Mouse (Mus musculus) erythroblast, adult 5-6 weeks (primary cell): ENCODE results near the gene Abhd14a. TPM values are rescaled to one million over a fixed set of nuclear protein-coding genes. Genes with fewer than 3 reads are reported as not detected.

Source experiments
- ATAC-seq: replicated peaks from 2 replicates; pipeline ENCODE4 v1.8.0; 2016; ENCODE audit warnings: moderate number of reproducible peaks, mild to moderate bottlenecking, moderate TSS enrichment, inconsistent platforms; ENCODE audit not compliant: poor library complexity, low FRiP score, severe bottlenecking
- total RNA-seq, 2 experiments: library from RNA; stranded (forward) in 1 of 2; stranded (reverse) in 1 of 2; fragments of 150-400 nt in 1 of 2; fragments of 200-764, 138-1000 nt in 1 of 2; gene quantifications; 2 replicates each; pipeline versions ENCODE4 v1.2.3 to v1.2.4; 2015 to 2017; ENCODE audit warnings: low replicate concordance in 2 of 2

Gene Abhd14a
- total RNA-seq, 2 experiments from 2014 or later, result 0.77 to 3.2 TPM

DNA sequence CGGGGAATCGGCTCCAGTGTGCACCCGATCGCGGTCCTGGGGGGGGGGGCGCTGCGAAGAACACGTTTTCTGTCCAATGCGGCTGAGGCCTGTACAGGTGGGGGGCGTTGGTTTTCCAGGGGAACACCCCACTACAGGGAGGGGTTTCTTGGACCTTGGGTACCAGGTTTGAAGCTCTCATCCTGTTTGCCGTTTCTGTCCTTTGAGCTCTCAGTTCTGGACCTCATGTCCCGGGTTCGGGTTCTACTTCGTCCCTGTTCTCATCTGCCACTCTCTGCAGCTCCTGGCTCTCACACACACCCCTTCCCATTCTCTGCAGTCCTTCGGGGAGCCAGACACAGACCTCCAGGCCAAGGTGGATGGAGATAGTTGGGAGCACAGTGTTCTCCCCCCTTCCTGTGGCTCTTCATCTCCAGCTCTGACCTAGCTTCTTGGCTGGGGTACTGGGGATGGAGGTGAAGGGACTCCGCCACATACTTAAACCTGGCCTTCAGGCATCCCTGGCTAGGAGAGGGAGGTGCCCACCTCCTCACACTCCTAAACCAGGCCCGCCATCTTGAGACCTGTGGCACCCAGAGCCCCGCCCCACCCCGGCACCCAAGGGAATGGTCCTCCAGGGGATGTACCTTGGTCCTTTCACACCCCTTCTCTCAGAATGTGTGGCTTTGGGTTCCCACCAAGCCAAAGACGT, 6.7 kb upstream of the Abhd14a start:
- no peak for ATAC-seq

DNA sequence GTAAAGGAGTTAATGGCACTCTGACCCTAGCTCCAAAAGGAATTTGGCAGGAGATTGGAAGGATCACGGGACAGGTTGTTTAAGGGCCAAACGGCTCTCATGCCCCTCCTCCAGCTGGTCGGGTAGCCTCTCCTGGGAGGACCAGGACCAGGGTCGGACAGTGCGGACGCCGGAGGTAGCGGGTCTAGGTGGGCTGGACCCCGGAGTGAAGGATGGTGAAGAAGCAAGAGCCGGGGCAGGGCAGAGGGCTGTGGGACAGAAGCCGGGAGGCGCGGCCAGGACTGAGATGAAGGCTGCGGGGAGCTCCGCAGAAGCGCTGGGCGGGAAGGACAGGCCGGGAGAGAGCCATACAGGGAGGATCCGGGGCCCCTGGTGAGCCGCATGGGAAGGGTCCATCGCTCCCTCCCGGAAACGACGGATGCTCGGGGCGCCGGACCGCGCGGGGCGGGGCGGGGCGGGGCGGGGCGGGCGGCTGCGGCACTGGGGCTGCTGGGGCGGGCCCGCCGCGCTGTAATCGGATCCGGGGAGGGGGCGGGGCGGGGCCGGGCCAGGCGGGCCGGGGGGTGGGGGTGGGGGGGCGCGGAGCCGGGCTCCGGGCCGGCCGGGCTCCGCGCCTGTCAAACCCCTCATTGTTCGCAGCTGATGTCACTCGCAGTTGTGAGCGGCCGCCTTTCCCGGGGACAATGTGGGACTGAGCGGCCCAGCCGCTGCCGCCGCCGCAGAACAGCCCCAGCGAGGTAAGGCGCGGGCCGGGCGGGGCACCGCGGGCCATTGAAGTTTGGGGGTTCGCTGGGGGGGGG, 6.0 kb upstream of the Abhd14a start, which contains the start of gene Pcbp4:
TSS of gene Pcbp4 (plus strand) at position 21 of the 800 bp plus-strand sequence.
- no peak for ATAC-seq

DNA sequence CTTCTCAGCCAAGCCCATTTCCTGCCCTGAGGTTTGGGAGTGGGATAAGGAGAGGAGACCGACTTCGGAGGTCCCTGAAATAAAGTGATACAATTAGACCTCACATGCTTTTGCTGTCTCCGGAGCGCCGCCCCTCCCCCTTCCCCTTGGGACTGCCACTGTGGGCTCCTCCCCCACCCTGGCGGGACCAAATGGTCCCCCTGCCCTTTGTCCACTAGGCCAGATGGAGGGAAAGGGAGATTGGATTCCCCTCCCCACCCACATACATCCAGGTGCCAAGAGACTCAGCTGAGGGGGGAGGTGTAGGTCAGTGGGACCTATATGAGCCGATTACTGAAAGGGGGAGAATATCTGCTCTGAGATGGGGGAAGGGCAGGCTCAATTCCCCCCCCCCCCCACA, 5.3 kb upstream of the Abhd14a start:
- ATAC-seq, result no peak

DNA sequence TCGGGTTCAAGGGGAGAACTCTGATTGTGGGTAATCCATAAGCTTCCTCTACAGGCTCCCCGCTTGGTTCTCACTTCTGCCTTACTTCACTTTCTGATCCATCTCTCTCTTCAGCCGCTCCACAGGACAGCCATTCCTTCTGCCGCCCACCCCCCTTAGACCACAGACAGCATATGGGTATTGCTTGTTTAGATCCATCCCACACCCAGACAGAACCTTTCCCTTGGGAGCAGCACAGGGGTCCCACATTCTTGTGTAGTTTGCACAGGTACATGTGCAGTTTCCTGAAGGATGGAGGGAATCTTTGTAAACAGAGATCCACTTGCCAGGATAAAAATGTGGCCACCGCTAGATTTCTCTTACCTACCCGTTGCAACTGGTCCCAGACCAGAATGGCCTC, 4.9 kb upstream of the Abhd14a start:
- no peak for ATAC-seq

DNA sequence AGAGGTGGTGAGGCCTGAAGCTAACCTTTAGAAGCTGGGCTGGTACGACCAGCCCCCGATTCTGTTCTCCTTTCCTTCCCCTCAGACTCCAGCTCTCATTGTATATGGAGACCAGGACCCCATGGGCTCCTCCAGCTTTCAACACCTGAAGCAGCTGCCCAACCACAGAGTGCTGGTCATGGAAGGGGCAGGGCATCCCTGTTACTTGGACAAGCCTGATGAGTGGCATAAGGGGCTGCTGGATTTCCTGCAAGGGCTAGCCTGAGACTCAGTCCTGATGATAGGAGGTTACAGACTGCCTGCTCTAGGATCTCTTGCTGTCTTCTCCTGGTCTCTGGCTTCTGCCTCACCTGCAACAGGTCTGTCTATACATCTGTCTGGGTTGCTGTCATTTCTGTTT, 4.4 kb upstream of the Abhd14a start:
- no peak for ATAC-seq

GRCm38 (mm10) chr9:106451298-106451697, 3.8 kb upstream of the Abhd14a start:
- ATAC-seq, result no peak

GRCm38 (mm10) chr9:106450661-106451060, 3.2 kb upstream of the Abhd14a start:
- ATAC-seq, result no peak

DNA sequence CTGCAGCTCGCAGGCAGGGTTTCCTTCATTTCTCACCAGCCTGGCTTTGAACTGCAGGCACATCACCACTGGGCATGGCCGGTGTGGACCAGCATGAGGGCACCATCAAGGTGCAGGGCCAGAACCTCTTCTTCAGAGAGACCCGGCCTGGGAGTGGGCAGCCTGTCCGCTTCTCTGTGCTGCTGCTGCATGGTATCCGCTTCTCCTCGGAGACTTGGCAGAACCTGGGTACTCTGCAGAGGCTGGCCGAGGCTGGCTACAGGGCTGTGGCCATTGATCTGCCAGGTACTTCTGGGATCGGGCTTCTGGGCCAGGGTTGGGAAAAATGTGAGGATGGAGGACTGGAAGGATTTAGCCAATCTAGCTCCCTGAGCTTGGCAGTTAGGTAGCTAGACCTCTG, 2.5 kb upstream of the Abhd14a start:
- ATAC-seq, result no peak

- ATAC-seq, result no peak
Observed at GRCm38 (mm10) chr9:106448498-106449031, 1.1 kb upstream of the Abhd14a start.

- no peak for ATAC-seq
Observed at GRCm38 (mm10) chr9:106447951-106448350, 473 bp upstream of the Abhd14a start.

DNA sequence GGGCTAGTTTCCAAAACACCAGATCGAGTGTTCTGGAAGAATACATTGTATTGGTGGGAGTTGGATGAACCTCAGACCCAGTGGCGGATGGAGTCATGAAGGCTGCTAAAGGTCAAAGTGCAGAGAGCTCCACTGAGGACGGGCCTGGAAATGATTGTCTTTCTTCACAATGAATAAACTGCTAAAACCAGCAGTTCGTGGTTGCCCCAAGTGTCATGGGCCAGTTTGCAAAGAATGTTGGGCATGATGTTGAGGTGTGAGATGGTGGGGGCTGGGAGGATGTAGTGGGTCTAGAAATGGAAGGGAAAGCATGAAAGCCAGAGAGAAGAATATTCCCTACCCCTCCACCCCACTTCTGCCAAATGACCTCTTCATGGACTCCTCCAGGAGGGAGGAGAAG, 2.6 kb downstream of the Abhd14a start:
- ATAC-seq, result no peak

- no peak for ATAC-seq
Observed at GRCm38 (mm10) chr9:106442680-106443079, 4.8 kb downstream of the Abhd14a start.

DNA sequence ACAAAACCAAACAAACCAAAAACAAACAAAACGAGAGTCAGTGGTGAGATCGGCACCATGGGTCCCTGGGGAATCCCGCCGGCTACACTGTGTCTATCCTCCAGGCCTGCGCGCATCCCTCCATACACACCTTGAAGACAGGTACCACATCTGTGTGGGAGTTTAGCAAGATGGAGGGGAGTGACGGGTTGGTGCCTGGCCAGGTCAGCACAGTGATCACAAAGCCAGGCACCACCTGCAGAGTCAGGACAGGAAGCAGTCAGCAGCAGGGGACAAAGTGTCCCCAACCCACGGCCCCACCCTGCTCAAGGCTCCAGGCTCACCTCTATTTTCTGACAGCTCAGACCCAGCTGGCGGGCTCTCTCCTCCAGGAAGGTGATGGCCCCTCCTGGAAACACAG, 10.9 kb downstream of the Abhd14a start:
- ATAC-seq, result no peak

GRCm38 (mm10) chr9:106433389-106433788, 14.1 kb downstream of the Abhd14a start:
- ATAC-seq, result no peak

DNA sequence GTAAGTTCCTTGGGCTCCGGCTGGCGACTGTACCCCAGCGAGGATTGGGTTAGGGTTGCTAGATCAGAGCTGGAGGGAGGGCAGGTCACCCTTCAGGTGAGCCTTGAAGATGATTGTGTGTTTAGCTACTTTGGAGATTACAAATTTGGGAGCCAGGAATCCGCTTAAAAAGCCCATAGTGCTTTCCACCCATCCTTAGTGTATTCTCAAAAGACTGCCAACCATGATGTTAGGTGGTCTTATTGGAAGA, 17.5 kb downstream of the Abhd14a start:
- ATAC-seq, result 0 out of 2 replicates have a peak, but pooled peaks have one; percentile 4

- peak; percentile 91 for ATAC-seq
Observed at GRCm38 (mm10) chr9:106429221-106430014, 18.1 kb downstream of the Abhd14a start, which contains the start of gene Rpl29. Gene Rpl29 (plus strand): TSS chr9:106429454.

GRCm38 (mm10) chr9:106428719-106429220, 18.7 kb downstream of the Abhd14a start:
- ATAC-seq, result peak; percentile 54

DNA sequence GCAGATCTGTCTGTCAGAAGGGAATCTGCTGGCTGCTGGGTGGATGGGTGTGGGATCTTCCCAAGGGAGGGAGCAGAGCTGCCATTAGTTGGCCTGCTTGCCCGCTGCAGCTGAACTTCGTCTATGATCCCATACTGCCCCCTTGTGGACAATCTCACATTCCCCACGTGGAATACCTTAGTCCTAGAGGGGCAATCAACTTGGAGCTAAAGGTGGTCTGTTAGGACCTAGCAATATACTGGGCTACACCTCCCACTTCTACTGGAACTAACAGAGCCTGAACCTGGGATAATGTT, 25.7 kb downstream of the Abhd14a start:
- peak; percentile 88 for ATAC-seq

DNA sequence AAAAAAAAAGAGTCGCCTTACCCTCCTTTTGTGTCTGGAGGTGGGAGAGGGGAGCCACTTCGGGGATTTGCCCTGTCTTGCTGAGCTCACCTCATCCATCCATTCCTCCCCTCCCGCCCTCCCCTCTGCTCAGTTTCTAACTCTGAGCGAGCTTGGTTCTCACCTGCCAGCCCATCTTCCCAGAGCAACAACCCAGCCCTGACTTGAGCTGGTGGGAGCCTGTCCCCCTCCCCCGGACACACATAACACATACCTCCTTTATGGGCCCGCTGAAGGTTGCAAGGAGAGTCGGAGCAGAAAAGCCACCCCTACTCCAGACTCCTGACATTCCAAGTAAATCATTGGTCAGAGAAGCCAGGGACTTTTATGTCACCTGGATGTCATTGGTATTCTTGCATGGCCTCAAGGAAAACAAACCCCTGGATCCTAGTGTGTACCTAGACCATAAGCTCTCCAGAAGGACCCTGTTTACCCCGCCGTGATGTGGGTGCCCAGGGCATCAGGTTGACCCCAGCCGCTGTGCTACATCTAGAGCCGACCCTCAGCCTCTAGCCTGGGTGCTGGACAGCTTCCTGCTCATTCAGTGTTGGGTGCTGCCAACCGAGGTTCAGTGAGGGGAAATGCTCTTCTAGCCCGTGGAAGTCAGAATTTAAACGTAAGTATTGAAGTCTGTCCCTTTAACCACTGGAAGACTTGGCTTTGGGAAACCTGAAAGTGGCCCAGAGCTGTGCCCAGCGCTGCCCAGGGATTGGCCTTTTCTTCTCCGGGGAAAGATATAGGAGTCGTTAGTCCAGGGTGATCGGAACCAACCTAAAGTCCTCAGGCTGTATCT, 26.2 kb downstream of the Abhd14a start:
- peak; percentile 51 for ATAC-seq

DNA sequence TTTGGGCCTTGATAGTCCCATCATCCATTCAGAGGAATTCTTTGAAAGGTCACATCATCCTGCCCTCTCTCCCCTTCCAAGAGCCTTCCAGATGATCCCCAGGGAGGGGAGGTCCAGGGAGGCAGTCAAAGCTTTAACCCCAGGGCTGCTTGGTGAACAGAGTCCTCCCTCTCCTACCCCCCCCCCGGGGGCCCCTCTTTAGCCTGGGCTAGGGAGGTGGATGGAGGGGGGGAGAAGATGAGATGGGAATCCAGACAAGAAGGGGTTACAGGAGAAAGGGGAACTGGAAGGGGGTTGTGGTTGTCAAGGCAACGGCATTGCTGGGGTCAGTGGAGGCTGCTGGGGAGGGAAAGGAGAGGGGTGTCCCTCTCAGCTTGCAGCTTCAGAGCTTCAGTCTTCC, 26.9 kb downstream of the Abhd14a start:
- ATAC-seq, result no peak
